Mouse (Mus musculus): ENCODE results near the gene 9130230L23Rik. TPM values are rescaled to one million over a fixed set of nuclear protein-coding genes. Genes with fewer than 3 reads are reported as not detected.

The 9130230L23Rik gene
- polyA plus RNA-seq, 1 experiment from 2014 or later: 0.44 TPM

DNA sequence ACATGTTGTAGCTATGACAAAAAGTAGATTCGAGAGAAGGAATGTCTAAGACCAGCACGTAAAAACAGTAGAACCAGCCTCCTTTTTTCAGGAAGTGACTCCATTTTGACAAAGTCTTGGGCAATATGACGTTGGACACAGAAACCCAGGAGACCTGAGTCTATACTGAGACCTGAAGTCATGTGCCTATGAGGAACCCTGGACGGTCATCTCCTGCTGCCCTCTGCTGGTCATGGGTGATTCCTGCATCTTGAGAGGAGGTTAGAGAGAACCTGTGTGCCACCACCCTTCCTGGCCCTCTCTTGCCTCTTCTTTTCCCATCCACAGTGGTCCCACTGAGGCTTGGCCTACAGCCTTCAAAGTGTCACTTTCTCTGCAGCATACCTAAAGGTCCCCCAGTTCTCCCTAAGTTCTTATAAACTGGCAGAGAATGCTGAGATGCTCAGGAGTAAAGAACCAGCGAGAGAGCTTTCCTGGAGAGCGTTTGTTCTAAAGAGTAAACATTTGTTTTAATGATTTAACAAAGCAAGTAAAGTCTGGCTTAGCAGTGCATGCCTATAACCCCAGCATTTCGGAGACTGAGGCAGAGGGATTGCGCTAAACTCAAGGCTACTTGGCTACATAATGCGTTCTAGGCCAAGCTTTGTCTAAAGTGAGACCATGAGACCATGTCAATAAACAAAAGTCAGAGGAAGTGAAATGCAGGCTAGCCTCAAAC, 65.9 kb downstream of the 9130230L23Rik start:
- Histone ChIP-seq H3K27me3 (no peaks in the 10 kb centered on the region), H3K4me3 (no peak overlapping the region), H3K9me3 (no peaks in the 10 kb centered on the region), H3K4me2 (no peak overlapping the region), H3K36me3 (no peaks in the 10 kb centered on the region), H3K9ac (no peak overlapping the region), H3K27ac (no peak overlapping the region), H3K4me1 (replicated peaks) (no peaks in the 10 kb centered on the region)
- WGBS: 57% methylated on average over 9 of the region's 9 CpGs
- ATAC-seq (ENCODE audit: low FRiP score): peak; percentile 72; the same call in 1 of the 2 replicates

DNA sequence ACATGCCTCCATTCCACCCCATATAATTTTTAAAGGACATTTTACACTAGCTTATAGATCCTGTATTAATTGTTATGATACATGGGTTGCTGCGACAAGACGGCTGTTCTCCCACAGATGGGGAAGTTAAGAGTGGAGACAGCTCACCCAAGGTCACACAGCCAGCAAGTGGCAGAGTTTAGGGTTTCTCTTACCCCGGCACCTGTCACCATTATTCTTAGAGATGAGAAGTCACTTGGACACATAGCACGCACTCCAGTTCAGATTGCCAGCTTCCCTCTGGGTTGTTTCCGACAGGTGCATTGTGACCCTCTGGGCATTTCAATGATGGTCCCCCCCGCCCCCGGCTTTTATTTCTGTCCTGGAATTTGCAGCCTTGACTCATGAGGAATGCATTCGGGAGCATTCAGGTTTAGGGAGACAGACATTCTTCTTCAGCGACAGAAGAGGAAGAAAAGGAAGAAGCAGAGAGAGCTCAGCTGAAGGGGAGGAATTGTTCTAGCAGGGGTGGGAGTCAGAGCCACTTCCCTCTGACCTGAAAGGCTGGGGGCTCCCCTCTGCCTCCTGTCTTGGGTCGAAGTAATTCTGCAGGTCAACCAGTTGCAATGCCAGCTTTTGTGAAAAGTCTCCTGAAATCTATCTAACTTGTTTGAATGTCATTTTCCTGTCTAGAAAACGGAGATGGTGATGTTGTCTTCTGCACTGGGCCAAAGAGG, 66.9 kb downstream of the 9130230L23Rik start:
- no peak overlapping the region for H3K27ac ChIP-seq
- H3K9me3 ChIP-seq: no peaks in the 10 kb centered on the region
- ATAC-seq (ENCODE audit: low FRiP score): no peak
- 67% methylated on average over 11 of the region's 11 CpGs for WGBS
- H3K36me3 ChIP-seq: no peaks in the 10 kb centered on the region
- H3K4me2 ChIP-seq: no peak overlapping the region
- H3K9ac ChIP-seq: no peak overlapping the region
- no peak overlapping the region for H3K4me3 ChIP-seq
- H3K27me3 ChIP-seq: no peaks in the 10 kb centered on the region
- H3K4me1 ChIP-seq (replicated peaks): no peaks in the 10 kb centered on the region

DNA sequence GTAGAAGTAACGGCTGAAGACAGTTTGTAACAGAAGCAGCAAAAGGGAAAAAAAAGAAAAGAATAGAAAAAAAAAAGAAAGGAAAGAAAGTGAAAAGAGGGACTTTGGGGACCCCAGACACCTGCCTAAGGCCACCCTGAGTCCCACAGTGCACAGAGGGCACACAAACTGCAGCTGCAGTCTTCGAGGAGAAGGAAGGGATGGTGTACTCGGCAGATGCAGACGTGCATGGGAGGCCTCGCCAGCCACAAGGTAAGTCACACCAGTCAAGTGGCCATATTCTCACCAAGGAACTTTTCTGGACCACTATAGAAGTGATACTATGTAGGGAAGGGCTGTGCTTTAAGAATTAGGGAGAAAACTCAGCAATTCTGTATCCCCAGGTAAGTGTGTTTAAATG, 69.3 kb downstream of the 9130230L23Rik start, which contains the start of gene Chrna9:
Gene Chrna9, plus strand, starts transcription at position 139 of the 400 bp plus-strand sequence.
- Histone ChIP-seq H3K27me3 (no peaks in the 10 kb centered on the region), H3K27ac (no peak within 1 kb of the TSS), H3K4me3 (no peak within 1 kb of the TSS), H3K4me1 (replicated peaks) (no peaks in the 10 kb centered on the region), H3K36me3 (no peaks in the 10 kb centered on the region), H3K4me2 (no peak within 1 kb of the TSS), H3K9me3 (no peaks in the 10 kb centered on the region), H3K9ac (no peak within 1 kb of the TSS)
- ATAC-seq (ENCODE audit: low FRiP score): no peak
- WGBS: 87% methylated on average over 5 of the region's 5 CpGs

DNA sequence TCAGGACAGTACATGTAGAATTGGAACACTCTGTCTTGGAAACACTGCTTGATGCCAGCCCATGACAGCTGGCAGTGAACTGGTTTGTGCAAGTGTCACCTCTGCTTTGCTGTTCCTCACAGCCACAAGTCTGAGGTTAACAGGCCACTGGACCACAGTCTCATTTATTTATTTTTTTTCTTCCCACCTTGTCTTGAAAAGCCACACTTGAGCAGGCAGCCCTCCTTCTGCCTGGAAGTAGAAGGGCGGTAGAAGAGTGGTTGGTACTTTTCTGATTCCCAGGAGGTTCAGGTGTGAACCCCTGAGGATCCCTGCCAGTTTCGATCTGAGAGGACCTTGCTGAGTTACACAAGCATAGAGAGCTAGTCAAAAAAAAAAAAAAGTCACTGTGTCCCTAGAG, 70.3 kb downstream of the 9130230L23Rik start:
- Histone ChIP-seq H3K4me1 (replicated peaks) (no peaks in the 10 kb centered on the region), H3K9ac (no peak overlapping the region), H3K27ac (no peak overlapping the region), H3K9me3 (no peaks in the 10 kb centered on the region), H3K4me2 (no peak overlapping the region), H3K36me3 (no peaks in the 10 kb centered on the region), H3K4me3 (no peak overlapping the region), H3K27me3 (no peaks in the 10 kb centered on the region)
- ATAC-seq (ENCODE audit: low FRiP score): no peak
- WGBS: 90% methylated on average over 2 of the region's 2 CpGs

DNA sequence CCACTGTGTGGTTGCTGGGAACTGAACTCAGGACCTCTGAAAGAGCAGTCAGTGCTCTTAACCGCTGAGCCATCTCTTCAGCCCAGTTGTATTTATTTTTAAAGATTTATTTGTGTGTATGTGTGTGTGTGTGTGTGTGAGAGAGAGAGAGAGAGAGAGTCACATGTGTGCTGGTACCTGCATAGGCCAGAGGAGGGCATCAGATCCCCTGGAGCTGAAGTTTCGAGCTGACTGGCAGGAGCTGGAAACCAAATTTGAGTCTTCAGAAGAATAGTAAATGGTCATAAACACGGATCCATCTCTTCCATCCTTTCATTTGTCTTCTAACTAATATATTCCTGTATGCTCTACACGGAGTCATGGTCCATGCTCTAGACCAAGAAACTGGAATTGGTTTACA, 70.8 kb downstream of the 9130230L23Rik start:
- Histone ChIP-seq H3K4me3 (no peak overlapping the region), H3K9me3 (no peaks in the 10 kb centered on the region), H3K27ac (no peak overlapping the region), H3K9ac (no peak overlapping the region), H3K36me3 (no peaks in the 10 kb centered on the region), H3K4me1 (replicated peaks) (no peaks in the 10 kb centered on the region), H3K4me2 (no peak overlapping the region), H3K27me3 (no peaks in the 10 kb centered on the region)
- ATAC-seq (ENCODE audit: low FRiP score): no peak
- 86% methylated on average over 4 of the region's 4 CpGs for WGBS

DNA sequence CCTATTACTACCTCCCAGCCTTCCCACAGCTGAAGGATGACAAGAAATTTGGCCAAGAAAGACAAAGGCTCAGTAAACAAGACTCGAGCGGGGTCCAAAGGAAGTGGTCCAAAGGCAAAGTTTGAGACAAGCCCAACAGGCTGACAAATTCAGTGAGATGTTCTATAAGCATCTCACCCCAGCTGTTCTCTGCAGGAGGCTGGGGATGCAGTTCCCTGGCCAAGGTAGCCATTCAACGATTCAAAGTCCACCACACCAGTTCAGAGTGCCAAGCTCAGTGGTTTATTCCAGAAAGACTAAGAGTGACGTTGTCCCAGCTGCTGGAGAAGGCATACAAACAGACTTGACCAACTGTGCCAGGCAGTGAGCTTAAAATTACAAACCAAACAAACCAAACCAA, 73.9 kb downstream of the 9130230L23Rik start:
- Histone ChIP-seq H3K36me3 (no peaks in the 10 kb centered on the region), H3K4me1 (replicated peaks) (no peaks in the 10 kb centered on the region), H3K9me3 (no peaks in the 10 kb centered on the region), H3K9ac (no peak overlapping the region), H3K27ac (no peak overlapping the region), H3K27me3 (no peaks in the 10 kb centered on the region), H3K4me2 (no peak overlapping the region), H3K4me3 (no peak overlapping the region)
- WGBS: 79% methylated on average over 4 of the region's 4 CpGs
- ATAC-seq (ENCODE audit: low FRiP score): no peak

Small RNAs within 50 kb of the gene (microRNA-seq; reads per million reads assigned to microRNA genes)
- not detected for gene Gm25952

Other genes starting within 250 kb of the 9130230L23Rik start
- gene N4bp2, start 240.8 kb downstream of the 9130230L23Rik start, polyA plus RNA-seq (2015; fragmentation: Nextera tagmentation; extraction: Ambion mirVana): 19.2 and 19.4 TPM in 2 replicates
- 0.30 and 0.60 TPM in 2 replicates for gene Rhoh, start 143.1 kb downstream of the 9130230L23Rik start, polyA plus RNA-seq (2015; fragmentation: Nextera tagmentation; extraction: Ambion mirVana)
- 0.14 TPM in 1 of 2 replicates, not detected in the other for gene Chrna9, start 69.4 kb downstream of the 9130230L23Rik start, polyA plus RNA-seq (2015; fragmentation: Nextera tagmentation; extraction: Ambion mirVana)
- gene Rbm47, start 168.8 kb upstream of the 9130230L23Rik start, polyA plus RNA-seq (2015; fragmentation: Nextera tagmentation; extraction: Ambion mirVana): 3.9 and 7.8 TPM in 2 replicates

All from hindbrain, embryonic 13.5 days (tissue).